Mouse (Mus musculus) T-helper 1 cell (primary cell): ENCODE measurements at regions not wholly inside any gene's neighbourhood (a gene's known extent, or its start where the extent isn't known, plus 50 kb on each side); places are given as distances from the start of the nearest gene placed in this dataset.

Experiments used
- in situ Hi-C: fragments of 300-600 bp; cut with MboI, MseI; formaldehyde crosslinking; loops from one replicate; pipeline ENCODE4 v1.15.1; 2025; ENCODE audit warnings: high pct_unique_total_duplicates

- in situ Hi-C loops = no loop called here
These were observed 526.8 kb downstream of the Prkd1 start for GRCm38 (mm10) chr12:50122145-50122544.

DNA sequence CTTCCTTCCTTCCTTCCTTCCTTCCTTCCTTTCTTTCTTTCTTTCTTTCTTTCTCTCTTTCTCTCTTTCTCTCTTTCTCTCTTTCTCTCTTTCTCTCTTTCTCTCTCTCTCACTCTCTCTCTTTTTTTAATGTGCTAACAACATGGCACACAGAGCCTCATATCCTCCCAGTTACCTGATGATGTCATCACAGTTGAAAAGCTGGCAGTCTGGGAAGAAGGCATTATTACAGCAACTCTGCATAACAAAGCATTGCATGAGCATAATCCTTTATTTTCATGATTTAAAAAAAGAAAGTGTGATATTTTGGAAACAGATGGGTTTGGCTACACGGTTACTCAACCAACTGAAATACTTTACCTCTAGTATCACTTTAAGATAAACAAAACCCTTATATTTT, 525.9 kb downstream of the Prkd1 start:
- in situ Hi-C loops = no loop called here

DNA sequence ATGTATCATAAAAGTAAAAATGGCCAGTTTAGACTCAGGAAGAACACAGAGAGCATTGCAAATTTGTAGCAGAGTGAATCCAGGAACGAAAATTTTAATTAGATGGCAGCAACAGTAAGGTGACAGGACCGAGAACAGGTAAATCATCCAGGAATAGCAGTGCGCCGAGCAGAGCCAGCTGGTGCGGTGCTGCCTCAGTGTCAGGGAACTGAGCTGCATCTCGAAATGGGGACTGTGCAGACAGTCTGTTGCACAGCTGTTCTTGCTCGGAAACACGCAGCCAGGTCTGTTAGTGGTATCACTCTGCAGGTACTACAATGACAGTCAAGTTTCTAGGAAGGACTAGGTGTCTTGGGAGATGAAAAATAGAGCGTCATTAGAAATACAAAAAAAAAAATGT, 490.8 kb downstream of the Prkd1 start:
- in situ Hi-C loops = no loop called here

- in situ Hi-C loops = no loop called here
These were observed 461.6 kb downstream of the Prkd1 start for GRCm38 (mm10) chr12:50187332-50187731.

DNA sequence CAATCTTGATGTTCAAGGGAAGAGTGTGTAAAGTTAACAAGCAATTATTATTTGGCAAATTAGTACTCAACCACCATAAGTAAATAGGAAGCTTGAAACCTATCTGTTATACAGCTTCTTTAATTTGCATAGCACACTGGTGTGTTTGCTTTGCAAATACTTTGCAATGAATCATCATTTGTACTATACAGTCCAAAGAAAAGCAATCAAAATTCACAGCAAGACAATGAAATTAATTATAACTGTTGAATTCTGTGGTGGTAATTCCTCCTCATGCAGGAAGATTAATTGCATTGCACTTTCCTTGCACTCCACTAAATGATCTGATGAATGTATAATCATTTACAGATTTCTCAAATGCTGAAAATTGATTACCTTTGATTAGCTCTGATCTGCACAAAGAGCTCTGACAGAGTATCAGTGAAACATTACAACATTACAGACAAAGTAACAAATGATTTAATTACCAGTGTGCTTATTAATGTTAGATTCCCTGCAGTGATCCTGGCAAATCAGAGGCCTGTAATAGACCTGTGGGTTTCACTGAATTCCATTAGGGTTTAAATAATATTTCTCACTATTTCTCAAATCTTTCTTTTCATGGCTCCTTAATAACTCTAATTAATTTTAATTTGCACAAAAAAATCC, 457.9 kb downstream of the Prkd1 start:
- in situ Hi-C loops = no loop called here

DNA sequence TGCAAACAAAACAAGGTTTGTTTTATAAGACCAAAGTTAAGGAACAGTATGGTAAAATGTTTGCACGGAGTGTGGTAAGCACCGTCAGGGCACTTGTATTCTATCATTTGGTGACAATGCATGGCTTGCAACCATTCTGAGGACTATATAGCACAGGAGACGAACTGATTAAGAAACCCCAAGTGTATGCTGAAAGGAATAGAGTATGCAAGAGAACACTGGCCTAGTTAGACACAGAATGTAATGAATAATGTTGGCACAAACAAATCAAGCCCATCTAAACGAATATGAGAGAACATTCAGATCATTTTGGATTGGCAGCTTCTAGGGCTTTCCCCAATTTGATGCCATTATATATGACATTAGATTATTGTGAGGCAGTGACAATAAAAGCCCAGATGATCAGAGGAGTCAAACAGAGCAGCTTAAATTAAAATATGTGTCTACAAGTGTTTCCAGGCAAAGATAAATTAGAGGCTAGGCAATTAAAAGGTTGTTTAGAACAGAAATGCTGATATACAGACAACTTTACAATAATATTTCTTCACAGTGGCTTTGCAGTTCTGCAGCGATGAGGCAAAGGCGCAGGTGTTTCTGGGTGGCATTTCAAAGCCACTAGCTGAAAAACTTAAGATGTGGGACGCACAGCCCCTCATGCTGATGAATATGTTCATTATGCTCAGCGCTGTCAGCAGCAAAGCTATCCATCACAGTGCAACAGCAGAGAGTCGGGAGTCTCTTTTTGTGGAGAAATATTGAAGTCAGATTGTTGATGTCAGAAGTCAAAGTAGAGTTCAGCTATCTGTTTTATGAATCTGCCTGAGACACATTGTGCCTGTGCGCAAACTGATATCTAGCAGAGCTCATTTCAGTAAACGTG, 456.9 kb downstream of the Prkd1 start:
- in situ Hi-C loops = no loop called here

DNA sequence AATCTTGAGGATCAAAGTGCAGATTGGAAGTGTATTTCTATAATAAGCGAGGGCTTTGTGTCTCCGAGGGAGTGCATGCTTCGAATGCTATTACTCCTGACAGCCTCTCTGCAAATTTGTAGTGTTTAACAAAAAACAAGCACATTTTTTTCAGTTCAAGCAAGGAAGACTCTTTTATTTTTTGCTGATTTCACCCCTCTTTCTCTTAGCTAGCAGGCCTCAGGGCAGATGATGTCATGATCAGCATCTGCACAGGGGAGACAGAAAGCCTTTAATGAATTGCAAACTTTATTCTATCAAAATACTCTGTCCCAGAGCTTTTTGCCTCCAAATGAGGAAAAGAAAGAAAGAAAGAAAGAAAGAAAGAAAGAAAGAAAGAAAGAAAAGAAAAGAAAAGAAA, 455.4 kb downstream of the Prkd1 start:
- in situ Hi-C loops = no loop called here

DNA sequence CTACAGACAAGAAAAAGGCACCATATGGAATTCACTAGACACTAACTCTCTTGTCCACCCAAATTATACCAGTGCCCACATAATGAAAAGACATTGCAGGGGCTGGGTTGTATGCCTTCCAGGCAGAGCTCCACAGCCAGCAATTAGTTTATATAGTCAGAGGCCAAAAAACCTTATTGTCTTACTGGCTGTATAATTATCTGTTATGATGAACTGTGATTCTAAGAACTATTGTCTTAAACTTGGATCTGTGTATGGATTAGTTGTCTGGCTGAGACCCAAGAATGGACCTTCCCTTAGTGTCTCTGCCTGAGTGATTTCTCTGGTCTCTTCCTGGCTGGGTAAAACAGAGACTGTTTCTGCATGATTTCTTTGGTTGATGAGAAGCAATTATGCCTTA, 454.2 kb downstream of the Prkd1 start:
- in situ Hi-C loops = no loop called here

- in situ Hi-C loops = no loop called here
These were observed 452.6 kb downstream of the Prkd1 start for GRCm38 (mm10) chr12:50196339-50196738.

- in situ Hi-C loops = no loop called here
These were observed 407.8 kb downstream of the Prkd1 start for GRCm38 (mm10) chr12:50241139-50241538.

DNA sequence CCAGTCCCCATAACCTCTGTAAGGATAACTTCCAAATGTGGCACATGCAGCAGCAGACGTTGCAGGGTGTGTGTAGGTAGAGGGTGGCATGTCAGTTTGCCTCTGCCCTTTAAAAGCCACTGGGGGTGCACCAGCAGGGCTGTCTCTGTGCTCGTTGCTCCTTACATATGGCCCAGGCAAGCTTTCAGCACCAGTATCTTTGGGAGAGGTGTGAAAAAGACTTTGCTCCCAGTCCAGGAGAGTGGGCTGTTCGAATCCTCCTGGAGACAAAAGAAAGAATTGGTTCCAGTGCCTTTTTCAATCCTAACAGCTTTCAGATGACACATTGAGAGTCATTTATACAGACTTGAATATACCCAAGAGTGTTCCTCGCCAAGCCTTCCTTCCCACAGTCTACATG, 390.0 kb downstream of the Prkd1 start:
- in situ Hi-C loops = no loop called here

DNA sequence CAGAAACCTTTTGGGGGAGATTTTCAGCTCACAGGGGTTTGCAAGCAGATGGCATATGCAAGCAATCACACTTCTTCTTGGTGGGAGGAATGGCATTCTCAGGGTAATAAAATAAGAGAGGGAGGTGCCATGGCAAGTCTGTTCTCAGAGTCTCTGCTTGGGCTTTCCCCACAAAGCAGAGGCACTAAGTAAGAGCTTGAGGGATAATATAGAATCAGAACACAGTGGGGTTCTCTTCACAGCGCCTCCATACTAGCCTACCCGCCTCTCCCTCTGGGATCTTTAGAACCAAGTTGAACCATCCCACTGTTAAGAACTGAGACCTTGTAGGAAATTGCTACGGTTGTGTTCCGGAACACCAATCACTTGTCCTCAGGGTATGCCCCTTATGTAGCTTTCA, 387.8 kb downstream of the Prkd1 start:
- in situ Hi-C loops = no loop called here

GRCm38 (mm10) chr12:50273239-50273880, 375.5 kb downstream of the Prkd1 start:
- in situ Hi-C loops = no loop called here

GRCm38 (mm10) chr12:50281615-50282014, 367.3 kb downstream of the Prkd1 start:
- in situ Hi-C loops = no loop called here
